Mouse (Mus musculus): ENCODE data around the gene 9130008F23Rik. TPM values are rescaled to one million over a fixed set of nuclear protein-coding genes. Genes with fewer than 3 reads are reported as not detected.

Gene 9130008F23Rik
- 0.63 and 1.1 TPM in 2 replicates for polyA plus RNA-seq (2016; fragmentation: Nextera tagmentation; extraction: Ambion mirVana)

DNA sequence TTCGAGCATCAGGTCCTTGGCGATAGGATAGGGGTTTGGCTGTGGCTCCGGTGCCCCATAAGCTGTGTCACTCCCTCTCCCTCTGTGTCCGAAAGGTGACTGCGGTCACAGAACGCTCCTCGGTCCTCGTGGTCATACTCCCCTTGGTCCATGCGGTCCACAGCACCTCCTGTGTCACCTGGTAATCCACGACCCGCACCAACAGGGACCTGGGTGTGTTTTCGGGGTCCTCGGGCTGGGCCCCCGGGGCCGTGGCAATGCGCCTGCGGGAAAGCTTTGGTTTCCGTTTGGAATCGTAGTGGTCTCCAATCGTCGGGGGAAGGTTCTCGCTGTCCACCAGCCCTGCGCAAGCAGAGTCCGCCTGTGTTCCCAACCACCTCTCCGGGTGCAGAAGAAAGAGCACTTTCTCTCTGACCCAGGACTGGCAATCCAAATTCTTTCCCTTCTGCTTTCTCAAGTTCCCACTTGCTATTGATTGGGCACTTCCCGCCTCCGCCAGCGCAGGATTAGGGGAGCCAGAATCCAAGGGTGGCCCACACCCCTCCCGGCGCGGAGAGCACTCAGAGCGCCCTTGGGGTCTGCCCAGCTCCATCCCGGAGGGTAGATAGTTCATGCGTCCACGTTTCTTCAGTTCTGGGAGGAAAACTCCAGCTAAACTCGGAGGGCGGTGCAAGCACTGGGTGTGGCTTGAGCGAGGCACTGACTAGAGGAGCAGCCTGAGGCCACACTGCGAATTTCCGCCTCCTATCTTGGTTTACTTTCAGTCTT, at the start of gene 9130008F23Rik:
Gene 9130008F23Rik, minus strand, starts transcription at position 636 of the 768 bp plus-strand sequence.
- H3K4me2 ChIP-seq (replicated peaks): peak within 1 kb of the TSS; percentile 85
- peak within 1 kb of the TSS; percentile 55 for H3K9ac ChIP-seq (replicated peaks)
- peaks cover 10% of the 10 kb centered on the region; the same call in 1 of the 2 replicates for H3K4me1 ChIP-seq
- WGBS: under 1% methylated on average over 40 of the region's 40 CpGs
- peaks cover 4% of the 10 kb centered on the region; the same call in 1 of the 2 replicates for H3K27me3 ChIP-seq
- ATAC-seq (ENCODE audit: low FRiP score, low read depth): peak; percentile 83
- no peaks in the 10 kb centered on the region for H3K36me3 ChIP-seq
- H3K9me3 ChIP-seq: no peaks in the 10 kb centered on the region
- peak within 1 kb of the TSS; percentile 51 for H3K4me3 ChIP-seq
- H3K27ac ChIP-seq (replicated peaks): no peak within 1 kb of the TSS

GRCm38 (mm10) chr17:40915499-40915898, 35.1 kb upstream of the 9130008F23Rik start:
- no peaks in the 10 kb centered on the region for H3K9me3 ChIP-seq
- no peaks in the 10 kb centered on the region for H3K4me1 ChIP-seq
- H3K9ac ChIP-seq (replicated peaks): no peak overlapping the region
- H3K4me2 ChIP-seq (replicated peaks): no peak overlapping the region
- H3K27ac ChIP-seq (replicated peaks): no peak overlapping the region
- H3K27me3 ChIP-seq: no peaks in the 10 kb centered on the region
- H3K4me3 ChIP-seq: no peak overlapping the region
- no peaks in the 10 kb centered on the region for H3K36me3 ChIP-seq
- ATAC-seq (ENCODE audit: low FRiP score, low read depth): no peak
- WGBS: 99% methylated on average over 2 of the region's 2 CpGs

DNA sequence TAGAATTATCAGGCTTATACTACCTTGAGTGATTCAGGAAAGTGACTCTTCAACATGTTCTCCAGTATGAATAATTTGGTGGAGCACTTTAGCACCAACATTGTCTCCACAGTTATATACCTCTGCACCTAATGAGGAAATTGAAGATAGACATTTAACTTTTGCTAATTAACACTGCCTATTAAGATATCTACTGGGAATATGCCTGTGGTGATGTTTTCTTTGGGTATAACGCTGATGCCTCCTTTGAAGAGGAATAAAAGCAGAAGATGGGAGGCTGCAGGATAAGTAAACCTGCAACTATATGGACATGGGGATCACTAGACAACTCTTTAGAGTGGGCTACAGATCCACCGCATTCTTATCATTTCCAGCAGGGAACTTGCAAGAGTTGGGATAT, 33.9 kb upstream of the 9130008F23Rik start, which contains the start of gene Glyatl3:
Gene Glyatl3, minus strand, starts transcription at position 101 of the 400 bp plus-strand sequence.
- H3K36me3 ChIP-seq: no peaks in the 10 kb centered on the region
- H3K9me3 ChIP-seq: no peaks in the 10 kb centered on the region
- H3K9ac ChIP-seq (replicated peaks): no peak within 1 kb of the TSS
- 91% methylated on average over 2 of the region's 2 CpGs for WGBS
- H3K4me1 ChIP-seq: no peaks in the 10 kb centered on the region
- no peak within 1 kb of the TSS for H3K4me2 ChIP-seq (replicated peaks)
- H3K4me3 ChIP-seq: no peak within 1 kb of the TSS
- H3K27ac ChIP-seq (replicated peaks): no peak within 1 kb of the TSS
- no peaks in the 10 kb centered on the region for H3K27me3 ChIP-seq
- no peak for ATAC-seq (ENCODE audit: low FRiP score, low read depth)

DNA sequence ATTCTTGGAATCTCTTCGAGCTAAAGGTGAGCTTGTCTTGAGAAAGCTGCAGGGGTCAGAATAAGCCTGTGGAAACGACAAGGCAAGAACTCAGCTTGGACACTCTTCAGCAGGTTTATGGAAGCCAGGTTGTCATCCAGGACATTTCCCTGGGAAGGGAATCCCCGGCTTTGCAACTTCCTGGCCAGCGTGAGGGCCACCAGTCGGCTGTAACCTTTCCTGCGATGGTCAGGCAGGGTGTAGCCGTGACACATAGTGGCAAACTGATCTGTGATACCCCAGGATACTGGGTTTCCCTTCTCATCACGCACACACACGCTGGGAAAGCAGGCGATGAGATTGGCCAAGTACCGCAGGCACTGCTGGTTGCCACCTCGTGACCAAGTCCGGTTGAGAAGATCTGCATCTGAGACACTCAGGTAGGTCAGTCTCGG, 24.4 kb upstream of the 9130008F23Rik start:
- H3K27me3 ChIP-seq: no peaks in the 10 kb centered on the region
- H3K4me1 ChIP-seq: peaks cover 10% of the 10 kb centered on the region; the same call in 1 of the 2 replicates
- peak overlapping the region; percentile 43 for H3K4me2 ChIP-seq (replicated peaks)
- 13% methylated on average over 14 of the region's 14 CpGs for WGBS
- H3K27ac ChIP-seq (replicated peaks): no peak overlapping the region
- H3K9ac ChIP-seq (replicated peaks): no peak overlapping the region
- 0 out of 2 replicates have a peak overlapping the region, but pooled peaks have one; percentile 13 for H3K4me3 ChIP-seq
- no peak for ATAC-seq (ENCODE audit: low FRiP score, low read depth)
- H3K36me3 ChIP-seq: no peaks in the 10 kb centered on the region
- no peaks in the 10 kb centered on the region for H3K9me3 ChIP-seq

GRCm38 (mm10) chr17:40904056-40904597, 23.8 kb upstream of the 9130008F23Rik start:
- no peak overlapping the region for H3K4me3 ChIP-seq
- no peak overlapping the region for H3K9ac ChIP-seq (replicated peaks)
- peaks cover 10% of the 10 kb centered on the region; the same call in 1 of the 2 replicates for H3K4me1 ChIP-seq
- no peaks in the 10 kb centered on the region for H3K27me3 ChIP-seq
- H3K27ac ChIP-seq (replicated peaks): no peak overlapping the region
- no peaks in the 10 kb centered on the region for H3K9me3 ChIP-seq
- 6% methylated on average over 11 of the region's 11 CpGs for WGBS
- no peaks in the 10 kb centered on the region for H3K36me3 ChIP-seq
- H3K4me2 ChIP-seq (replicated peaks): peak overlapping the region; percentile 43
- no peak for ATAC-seq (ENCODE audit: low FRiP score, low read depth)

GRCm38 (mm10) chr17:40903345-40903744, 23.0 kb upstream of the 9130008F23Rik start:
- Histone ChIP-seq H3K4me2 (replicated peaks) (no peak overlapping the region), H3K4me1 (peaks cover 10% of the 10 kb centered on the region; the same call in 1 of the 2 replicates), H3K9ac (replicated peaks) (no peak overlapping the region), H3K27me3 (no peaks in the 10 kb centered on the region), H3K9me3 (no peaks in the 10 kb centered on the region), H3K4me3 (no peak overlapping the region), H3K36me3 (no peaks in the 10 kb centered on the region), H3K27ac (replicated peaks) (no peak overlapping the region)
- 65% methylated on average over 4 of the region's 4 CpGs for WGBS
- no peak for ATAC-seq (ENCODE audit: low FRiP score, low read depth)

DNA sequence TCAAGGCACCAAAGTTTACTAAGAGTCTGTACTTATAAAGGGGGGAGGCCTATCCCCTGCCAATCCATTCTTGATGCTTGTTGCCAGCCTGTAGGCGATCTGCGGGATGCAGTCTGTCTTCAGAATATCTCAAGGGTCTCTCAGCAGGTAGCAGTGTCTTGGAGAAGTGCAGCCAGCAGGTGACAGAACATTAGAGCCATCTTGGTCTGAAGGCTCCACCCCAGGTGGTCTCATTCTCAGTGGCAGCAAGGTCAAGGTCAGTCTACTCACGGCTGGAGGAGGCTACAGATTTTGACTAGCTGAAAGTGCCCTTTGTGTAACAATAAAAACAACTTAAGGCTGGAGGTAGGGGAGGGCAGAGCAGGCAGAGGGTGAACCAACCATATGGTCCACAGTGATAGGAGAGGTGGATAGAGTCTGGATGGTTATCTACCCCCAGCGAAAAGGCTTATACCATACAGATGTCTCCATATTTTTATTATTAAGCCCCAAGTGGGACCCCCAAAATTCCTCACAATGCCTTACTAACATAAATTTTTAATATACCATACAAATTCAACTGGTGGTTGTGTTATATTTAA, 19.5 kb upstream of the 9130008F23Rik start:
- peaks cover 10% of the 10 kb centered on the region; the same call in 1 of the 2 replicates for H3K4me1 ChIP-seq
- no peak for ATAC-seq (ENCODE audit: low FRiP score, low read depth)
- H3K4me3 ChIP-seq: no peak overlapping the region
- no peaks in the 10 kb centered on the region for H3K36me3 ChIP-seq
- H3K27me3 ChIP-seq: no peaks in the 10 kb centered on the region
- H3K27ac ChIP-seq (replicated peaks): no peak overlapping the region
- WGBS: 45% methylated on average over 4 of the region's 4 CpGs
- no peak overlapping the region for H3K4me2 ChIP-seq (replicated peaks)
- H3K9ac ChIP-seq (replicated peaks): no peak overlapping the region
- no peaks in the 10 kb centered on the region for H3K9me3 ChIP-seq

DNA sequence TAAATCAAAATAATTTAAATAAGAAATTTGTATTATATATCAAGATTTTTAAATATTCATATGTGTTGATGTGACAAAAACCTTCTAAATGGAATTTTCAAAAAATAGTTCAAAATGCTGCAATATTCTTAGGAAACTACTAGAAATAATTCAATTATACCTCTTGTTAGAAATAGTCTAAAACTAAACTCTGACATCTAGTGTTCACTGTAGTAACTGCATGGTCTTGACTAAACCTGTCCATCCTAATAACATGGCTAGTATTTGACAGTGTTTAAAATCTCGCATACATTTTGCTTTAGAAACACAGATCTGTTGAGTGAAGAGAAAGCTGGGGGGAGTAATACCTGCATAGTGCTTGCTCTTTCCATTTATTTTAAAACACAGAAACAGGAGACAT, 16.5 kb upstream of the 9130008F23Rik start:
- H3K9me3 ChIP-seq: no peaks in the 10 kb centered on the region
- no peak; the same call in 1 of the 2 replicates for ATAC-seq (ENCODE audit: low FRiP score, low read depth)
- no peak overlapping the region for H3K4me2 ChIP-seq (replicated peaks)
- H3K27ac ChIP-seq (replicated peaks): no peak overlapping the region
- H3K27me3 ChIP-seq: no peaks in the 10 kb centered on the region
- H3K36me3 ChIP-seq: no peaks in the 10 kb centered on the region
- H3K9ac ChIP-seq (replicated peaks): no peak overlapping the region
- H3K4me1 ChIP-seq: no peaks in the 10 kb centered on the region
- 71% methylated on average over 1 of the region's 1 CpGs for WGBS
- H3K4me3 ChIP-seq: no peak overlapping the region

- Histone ChIP-seq H3K27me3 (no peaks in the 10 kb centered on the region), H3K27ac (replicated peaks) (no peak overlapping the region), H3K4me3 (no peak overlapping the region), H3K9me3 (no peaks in the 10 kb centered on the region), H3K9ac (replicated peaks) (no peak overlapping the region), H3K4me2 (replicated peaks) (no peak overlapping the region), H3K4me1 (no peaks in the 10 kb centered on the region), H3K36me3 (no peaks in the 10 kb centered on the region)
- 80% methylated on average over 4 of the region's 4 CpGs for WGBS
- ATAC-seq (ENCODE audit: low FRiP score, low read depth): no peak
These were observed 7.6 kb upstream of the 9130008F23Rik start for GRCm38 (mm10) chr17:40887849-40888536.

- Histone ChIP-seq H3K9ac (replicated peaks) (no peak overlapping the region), H3K9me3 (no peaks in the 10 kb centered on the region), H3K4me2 (replicated peaks) (no peak overlapping the region), H3K4me1 (0 out of 2 replicates have a peak, but pooled peaks cover 3% of the 10 kb centered on the region), H3K27ac (replicated peaks) (no peak overlapping the region), H3K4me3 (no peak overlapping the region), H3K36me3 (no peaks in the 10 kb centered on the region), H3K27me3 (peaks cover 4% of the 10 kb centered on the region; the same call in 1 of the 2 replicates)
- no peak for ATAC-seq (ENCODE audit: low FRiP score, low read depth)
- WGBS: 88% methylated on average over 4 of the region's 4 CpGs
These were observed 4.8 kb upstream of the 9130008F23Rik start for GRCm38 (mm10) chr17:40885155-40885554.

DNA sequence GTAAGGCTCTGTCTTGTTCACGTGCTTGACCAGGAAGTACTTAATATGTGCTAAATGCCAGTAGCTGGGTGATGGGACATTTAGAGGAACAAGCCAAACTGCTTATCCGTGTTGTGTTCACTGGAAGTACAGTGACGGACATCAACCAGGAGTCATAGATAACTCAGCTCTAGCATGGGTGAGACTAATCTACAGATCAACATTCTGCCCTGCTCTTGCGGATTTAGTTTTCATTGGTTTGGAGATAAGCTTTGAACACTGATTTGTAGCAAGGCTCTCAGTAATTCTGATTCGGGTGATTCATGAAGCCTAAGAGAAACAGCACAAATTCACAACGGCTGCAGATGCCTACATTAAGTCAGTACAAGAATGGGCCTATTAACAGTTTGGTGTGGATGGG, 1.8 kb upstream of the 9130008F23Rik start:
- Histone ChIP-seq H3K4me3 (no peak overlapping the region), H3K36me3 (no peaks in the 10 kb centered on the region), H3K27me3 (peaks cover 4% of the 10 kb centered on the region; the same call in 1 of the 2 replicates), H3K4me2 (replicated peaks) (no peak overlapping the region), H3K27ac (replicated peaks) (no peak overlapping the region), H3K4me1 (peaks cover 10% of the 10 kb centered on the region; the same call in 1 of the 2 replicates), H3K9ac (replicated peaks) (no peak overlapping the region), H3K9me3 (no peaks in the 10 kb centered on the region)
- ATAC-seq (ENCODE audit: low FRiP score, low read depth): no peak
- 91% methylated on average over 6 of the region's 6 CpGs for WGBS

All from midbrain, embryonic 12.5 days (tissue).